Mouse (Mus musculus) mouse embryonic stem cell (cell line): ENCODE data around the gene Gm12830.

Experiments used
- in situ Hi-C, 2 experiments: fragments of 300-500 bp; cut with MboI; formaldehyde crosslinking; loops; 1 replicate in 1 of 2; 3 replicates in 1 of 2; pipeline ENCODE4 v1.14.3; 2019 to 2020; ENCODE audit warnings: low sequenced_read_pairs in 2 of 2, low pct_unique_long_range_greater_than_20kb in 1 of 2, mixed read lengths in 1 of 2; ENCODE audit not compliant: unreplicated experiment in 1 of 2

Gm12830 gene

DNA sequence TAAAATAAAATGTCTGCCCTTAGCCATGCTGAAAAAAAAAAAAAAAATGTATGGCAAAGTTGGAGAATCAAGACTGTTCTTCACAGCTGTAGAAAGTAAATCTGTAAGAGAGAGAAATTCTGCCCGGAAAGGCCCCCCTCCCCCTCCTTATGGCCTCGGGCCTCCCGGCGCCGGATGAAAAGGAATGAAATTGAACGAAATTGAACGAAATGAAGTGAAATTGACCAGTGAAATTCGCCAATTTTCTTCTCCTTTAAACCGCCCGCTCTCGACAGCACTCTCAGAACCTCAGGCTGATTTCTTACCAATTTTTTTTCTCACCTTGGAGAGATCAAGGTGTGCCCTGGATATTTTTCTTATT is 81.9 kb downstream of the Gm12830 start:
- in situ Hi-C loops = loop anchor here in 1 of 2 experiments (25.0 kb wide), 2 partner anchors 491 to 1034 kb away; partner anchors contain the start of genes Dmbx1 and Trabd2b

DNA sequence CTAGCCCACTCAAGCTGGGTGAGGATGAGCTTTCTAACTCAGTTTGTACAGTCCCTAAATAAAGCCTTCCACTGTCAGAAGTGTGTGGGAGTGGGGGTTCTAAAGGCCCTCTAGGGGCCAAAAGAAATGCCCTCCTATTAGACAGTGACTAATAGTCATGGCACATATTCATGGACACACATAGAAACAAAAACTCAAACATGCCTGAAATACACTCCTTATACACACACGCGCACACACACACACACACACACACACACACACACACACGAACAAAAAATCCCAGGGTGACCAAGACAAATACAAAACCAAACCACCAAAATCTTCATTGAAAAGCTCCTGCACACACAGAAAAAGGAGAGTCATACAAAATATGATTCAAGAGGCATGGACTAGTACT is 84.0 kb downstream of the Gm12830 start:
- in situ Hi-C loops = loop anchor here in 1 of 2 experiments (5.0 to 25.0 kb wide), 3 partner anchors 157 to 1032 kb away; partner anchors contain the start of genes Dmbx1 and Trabd2b
